Mouse (Mus musculus) gastrocnemius, postnatal 36 days (tissue): ENCODE results near the gene Ap1g2. TPM values are rescaled to one million over a fixed set of nuclear protein-coding genes. Genes with fewer than 3 reads are reported as not detected.

Experiments
- DNase-seq, 2 experiments: peaks; one replicate each; pipeline ENCODE4 v3.0.0; 2022
- intact Hi-C: fragments of 180-260 bp; cut with DNase I; formaldehyde crosslinking; loops from one replicate; pipeline ENCODE4 v1.15.1; 2025
- long read RNA-seq, 2 experiments: library from polyadenylated mRNA; stranded (forward); transcript quantifications; one replicate each; pipeline ENCODE4 v2.0.0; 2021
- total RNA-seq, 2 experiments: library from RNA; stranded (reverse); gene quantifications; 2 replicates each; pipeline ENCODE4 v1.2.3; 2021

Gene Ap1g2
- 1 to 10 TPM; 4.0 to 5.1 TPM for total RNA-seq
- long read RNA-seq, experiment 1, partial matches to known transcripts: 0 of 1 reads
- long read RNA-seq, experiment 1, other reads (novel, unspliced or antisense): 0 of 1 reads
- long read RNA-seq, experiment 2, partial matches to known transcripts: 0 of 2 reads
- long read RNA-seq, experiment 2, other reads (novel, unspliced or antisense): 1 of 2 reads

GRCm38 (mm10) chr14:55105836-55106809 is at the start of gene Ap1g2:
TSS of gene Ap1g2 (minus strand) at chr14:55106593.
- peak; percentile 77 to 80 for DNase-seq
- intact Hi-C loops: loop anchor here (10.0 kb wide), 1 partner anchor 401 kb away; no protein-coding TSS in a partner anchor

GRCm38 (mm10) chr14:55152951-55153481 is 46.6 kb upstream of the Ap1g2 start:
- no peak for DNase-seq
- intact Hi-C loops: no loop called here

- intact Hi-C loops: no loop called here
- no peak for DNase-seq
Observed at GRCm38 (mm10) chr14:55152174-55152573, 45.8 kb upstream of the Ap1g2 start.

GRCm38 (mm10) chr14:55150985-55151384 is 44.6 kb upstream of the Ap1g2 start:
- intact Hi-C loops: no loop called here
- no peak for DNase-seq

- intact Hi-C loops: no loop called here
- DNase-seq: no peak
Observed at GRCm38 (mm10) chr14:55149041-55149440, 42.6 kb upstream of the Ap1g2 start.

GRCm38 (mm10) chr14:55148363-55148915 is 42.0 kb upstream of the Ap1g2 start:
- intact Hi-C loops: no loop called here
- peak in 1 of 2 experiments; percentile 46 for DNase-seq

- DNase-seq: peak; percentile 48 to 64
- intact Hi-C loops: no loop called here
Observed at GRCm38 (mm10) chr14:55146829-55147401, 40.5 kb upstream of the Ap1g2 start.

- no peak for DNase-seq
- intact Hi-C loops: no loop called here
Observed at GRCm38 (mm10) chr14:55146324-55146723, 39.9 kb upstream of the Ap1g2 start.

- DNase-seq: no peak
- intact Hi-C loops: no loop called here
Observed at GRCm38 (mm10) chr14:55139313-55139712, 32.9 kb upstream of the Ap1g2 start.

- DNase-seq: no peak
- intact Hi-C loops: no loop called here
Observed at GRCm38 (mm10) chr14:55135676-55136075, 29.3 kb upstream of the Ap1g2 start.

- intact Hi-C loops: no loop called here
- no peak for DNase-seq
Observed at GRCm38 (mm10) chr14:55126521-55126920, 20.1 kb upstream of the Ap1g2 start.

GRCm38 (mm10) chr14:55125711-55126110 is 19.3 kb upstream of the Ap1g2 start:
- no peak for DNase-seq
- intact Hi-C loops: no loop called here

- intact Hi-C loops: loop anchor here (2.0 to 5.0 kb wide), 3 partner anchors 38 to 316 kb away; no protein-coding TSS in a partner anchor
- no peak for DNase-seq
Observed at GRCm38 (mm10) chr14:55122359-55122758, 16.0 kb upstream of the Ap1g2 start.

GRCm38 (mm10) chr14:55121947-55122346 is 15.6 kb upstream of the Ap1g2 start:
- intact Hi-C loops: loop anchor here (2.0 to 5.0 kb wide), 3 partner anchors 39 to 317 kb away; no protein-coding TSS in a partner anchor
- DNase-seq: peak; percentile 66 to 81

- no peak for DNase-seq
- intact Hi-C loops: loop anchor here (5.0 kb wide), 1 partner anchor 58 kb away; no protein-coding TSS in a partner anchor
Observed at GRCm38 (mm10) chr14:55119421-55120134, 13.2 kb upstream of the Ap1g2 start.

GRCm38 (mm10) chr14:55118852-55119251 is 12.5 kb upstream of the Ap1g2 start:
- DNase-seq: peak in 1 of 2 experiments; percentile 43

GRCm38 (mm10) chr14:55116425-55117200 is 10.2 kb upstream of the Ap1g2 start, which contains the start of gene Jph4:
TSS of gene Jph4 (minus strand) at chr14:55116935.
- intact Hi-C loops: no loop called here

More at GRCm38 (mm10) chr14:55118852-55119251, 12.5 kb upstream of the Ap1g2 start:
- intact Hi-C loops: no loop called here

GRCm38 (mm10) chr14:55115846-55116245 is 9.5 kb upstream of the Ap1g2 start:
- no peak for DNase-seq
- intact Hi-C loops: no loop called here

More at GRCm38 (mm10) chr14:55116425-55117200, 10.2 kb upstream of the Ap1g2 start, which contains the start of gene Jph4:
- DNase-seq: no peak
